Mouse (Mus musculus) left cerebral cortex, postnatal 4 days (tissue): ENCODE measurements at regions not wholly inside any gene's neighbourhood (a gene's known extent, or its start where the extent isn't known, plus 50 kb on each side); places are given as distances from the start of the nearest gene placed in this dataset.

Experiments used
- DNase-seq: peaks from one replicate; pipeline ENCODE4 v3.0.0-alpha.2; 2022
- intact Hi-C: fragments of 180-260 bp; cut with DNase I; formaldehyde crosslinking; loops from one replicate; pipeline ENCODE4 v1.15.1; 2025

GRCm38 (mm10) chr16:71944846-71945245 is 363.3 kb upstream of the Robo1 start:
- intact Hi-C loops = no loop called here
- no peak for DNase-seq

- intact Hi-C loops = no loop called here
- DNase-seq = no peak
These were observed 355.2 kb upstream of the Robo1 start for GRCm38 (mm10) chr16:71952879-71953406.

- intact Hi-C loops = no loop called here
- no peak for DNase-seq
These were observed 344.5 kb upstream of the Robo1 start for GRCm38 (mm10) chr16:71963579-71963978.

- no peak for DNase-seq
- intact Hi-C loops = no loop called here
These were observed 334.3 kb upstream of the Robo1 start for GRCm38 (mm10) chr16:71973811-71974210.

- DNase-seq = peak; percentile 4
- intact Hi-C loops = no loop called here
These were observed 310.4 kb upstream of the Robo1 start for GRCm38 (mm10) chr16:71997634-71998278.

- intact Hi-C loops = loop anchor here (10.0 kb wide), 1 partner anchor 773 kb away; no protein-coding TSS in a partner anchor
- peak; percentile 20 for DNase-seq
These were observed 280.5 kb upstream of the Robo1 start for GRCm38 (mm10) chr16:72027404-72028215.

GRCm38 (mm10) chr16:72028216-72028610 is 279.9 kb upstream of the Robo1 start:
- intact Hi-C loops = loop anchor here (10.0 kb wide), 1 partner anchor 773 kb away; no protein-coding TSS in a partner anchor
- no peak for DNase-seq

GRCm38 (mm10) chr16:72028798-72029197 is 279.3 kb upstream of the Robo1 start:
- peak; percentile 14 for DNase-seq
- intact Hi-C loops = loop anchor here (10.0 kb wide), 1 partner anchor 774 kb away; no protein-coding TSS in a partner anchor

- intact Hi-C loops = loop anchor here (10.0 kb wide), 1 partner anchor 774 kb away; no protein-coding TSS in a partner anchor
- no peak for DNase-seq
These were observed 278.8 kb upstream of the Robo1 start for GRCm38 (mm10) chr16:72029273-72029672.

- intact Hi-C loops = no loop called here
These were observed 239.9 kb upstream of the Robo1 start for GRCm38 (mm10) chr16:72068254-72068653.

GRCm38 (mm10) chr16:72069581-72069980 is 238.5 kb upstream of the Robo1 start:
- intact Hi-C loops = no loop called here
- no peak for DNase-seq

More at GRCm38 (mm10) chr16:72068254-72068653, 239.9 kb upstream of the Robo1 start:
- no peak for DNase-seq

GRCm38 (mm10) chr16:72071756-72072471 is 236.2 kb upstream of the Robo1 start:
- no peak for DNase-seq
- intact Hi-C loops = no loop called here

- intact Hi-C loops = no loop called here
- DNase-seq = peak; percentile 6
These were observed 222.9 kb upstream of the Robo1 start for GRCm38 (mm10) chr16:72085181-72085580.

- intact Hi-C loops = no loop called here
- DNase-seq = peak; percentile 58
These were observed 220.1 kb upstream of the Robo1 start for GRCm38 (mm10) chr16:72088053-72088452.

- intact Hi-C loops = no loop called here
- peak; percentile 62 for DNase-seq
These were observed 219.2 kb upstream of the Robo1 start for GRCm38 (mm10) chr16:72088916-72089315.
